Mouse (Mus musculus): ENCODE results near the gene Gzmm. TPM values are rescaled to one million over a fixed set of nuclear protein-coding genes. Genes with fewer than 3 reads are reported as not detected.
"Not testable (repeated sequence)": the region's sequence is repeated elsewhere in the genome, so short reads cannot be mapped to it uniquely, and the experiment has no call there.

The Gzmm gene
- total RNA-seq, 2 experiments from 2014 or later = 3.8 to 4.3 TPM

- intact Hi-C loops (cut with DNase I) = no loop called here
- peak; percentile 68 for DNase-seq
Measured at GRCm38 (mm10) chr10:79700676-79701075, 11.9 kb downstream of the Gzmm start.

- intact Hi-C loops (cut with DNase I) = no loop called here
Measured at GRCm38 (mm10) chr10:79701443-79702129, 12.8 kb downstream of the Gzmm start.

GRCm38 (mm10) chr10:79702970-79703369, 14.2 kb downstream of the Gzmm start:
- DNase-seq; intact Hi-C loops (cut with DNase I): not testable (repeated sequence)

More at GRCm38 (mm10) chr10:79701443-79702129, 12.8 kb downstream of the Gzmm start:
- peak; percentile 87 to 90 for DNase-seq

GRCm38 (mm10) chr10:79703541-79703940, 14.7 kb downstream of the Gzmm start:
- intact Hi-C loops (cut with DNase I) = no loop called here
- DNase-seq = no peak

- intact Hi-C loops (cut with DNase I) = no loop called here
Measured at GRCm38 (mm10) chr10:79704065-79704969, 15.5 kb downstream of the Gzmm start, which contains the start of gene Bsg. Gene Bsg (plus strand): TSS chr10:79704491.

GRCm38 (mm10) chr10:79704970-79705360, 16.1 kb downstream of the Gzmm start:
- intact Hi-C loops (cut with DNase I) = no loop called here
- no peak for DNase-seq

More at GRCm38 (mm10) chr10:79704065-79704969, 15.5 kb downstream of the Gzmm start, which contains the start of gene Bsg:
- peak; percentile 99 for DNase-seq

DNA sequence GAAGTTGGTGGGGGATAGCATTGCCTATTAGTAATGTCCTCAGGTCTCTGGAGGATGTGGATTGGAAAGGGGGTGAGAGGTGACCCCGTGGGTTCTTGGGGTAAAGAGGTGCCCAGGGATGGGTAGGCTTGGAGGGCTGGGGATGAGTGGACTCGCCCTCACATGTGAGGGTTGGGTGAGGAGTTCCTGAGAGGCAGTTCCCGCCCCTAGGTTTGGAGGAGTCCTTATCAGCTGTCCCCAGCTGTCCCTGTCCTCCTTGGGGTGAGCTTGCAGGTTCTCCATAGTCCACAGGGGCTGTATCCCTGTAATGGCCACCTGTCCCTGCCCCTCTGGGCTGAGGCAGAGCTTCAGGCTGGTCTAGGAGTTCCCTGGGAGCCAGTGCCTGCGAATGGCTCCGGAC, 17.1 kb downstream of the Gzmm start:
- intact Hi-C loops (cut with DNase I) = no loop called here
- DNase-seq = no peak

DNA sequence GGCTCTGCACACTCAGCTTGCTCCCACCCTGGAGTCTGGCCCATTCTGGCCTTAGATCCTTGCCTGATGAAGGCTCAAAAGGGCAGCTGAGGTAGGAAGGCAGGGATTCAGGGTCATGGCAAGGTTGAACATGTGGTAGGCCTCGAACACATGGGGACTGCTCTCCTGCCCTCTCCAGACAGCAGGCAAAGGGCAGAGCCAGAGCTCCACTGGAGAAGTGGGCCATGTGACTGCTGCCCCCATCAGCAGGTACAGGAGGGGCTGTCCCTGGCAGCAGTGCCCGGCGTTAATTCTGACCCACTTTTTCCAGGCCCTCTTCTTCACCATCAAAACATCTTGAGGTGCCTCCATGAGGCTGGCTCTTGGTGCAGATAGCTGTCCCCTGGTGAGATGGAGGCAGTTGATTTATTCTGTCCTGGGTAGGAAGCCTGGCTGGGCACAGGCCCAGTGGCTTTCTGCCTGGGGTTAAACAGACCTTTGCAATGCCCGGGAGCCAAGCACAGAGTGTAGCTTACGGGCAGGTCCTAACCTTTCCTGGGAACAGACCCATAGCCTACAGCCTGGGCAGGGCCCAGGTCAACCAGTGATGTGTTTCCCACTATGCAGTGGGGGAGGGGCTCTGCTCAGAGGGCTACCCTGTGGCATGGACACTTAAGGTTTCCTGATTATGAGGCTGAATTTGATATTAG, 17.7 kb downstream of the Gzmm start:
- no peak for DNase-seq
- intact Hi-C loops (cut with DNase I) = no loop called here

DNA sequence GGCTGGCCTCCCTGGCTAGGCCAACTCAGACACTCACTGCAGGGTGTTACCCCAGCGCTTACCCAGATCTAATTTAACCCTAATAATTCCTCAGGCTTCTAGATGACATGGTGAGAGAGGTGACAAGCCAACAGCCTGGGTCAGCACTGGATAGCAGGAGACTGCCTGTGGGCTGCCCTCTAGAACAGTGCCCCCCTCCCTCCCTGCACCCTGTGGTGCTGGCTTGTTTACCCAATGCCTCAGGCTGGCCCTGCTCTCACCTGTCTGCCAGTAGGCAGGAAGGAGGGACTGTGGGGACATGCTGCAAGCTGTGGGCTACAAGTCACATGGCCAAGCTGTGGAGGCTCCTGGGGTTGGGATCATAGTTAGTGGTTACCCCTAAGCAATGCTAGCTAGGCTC, 18.3 kb downstream of the Gzmm start:
- intact Hi-C loops (cut with DNase I) = no loop called here
- no peak for DNase-seq

GRCm38 (mm10) chr10:79707759-79708158, 18.9 kb downstream of the Gzmm start:
- intact Hi-C loops (cut with DNase I) = no loop called here
- DNase-seq = no peak

DNA sequence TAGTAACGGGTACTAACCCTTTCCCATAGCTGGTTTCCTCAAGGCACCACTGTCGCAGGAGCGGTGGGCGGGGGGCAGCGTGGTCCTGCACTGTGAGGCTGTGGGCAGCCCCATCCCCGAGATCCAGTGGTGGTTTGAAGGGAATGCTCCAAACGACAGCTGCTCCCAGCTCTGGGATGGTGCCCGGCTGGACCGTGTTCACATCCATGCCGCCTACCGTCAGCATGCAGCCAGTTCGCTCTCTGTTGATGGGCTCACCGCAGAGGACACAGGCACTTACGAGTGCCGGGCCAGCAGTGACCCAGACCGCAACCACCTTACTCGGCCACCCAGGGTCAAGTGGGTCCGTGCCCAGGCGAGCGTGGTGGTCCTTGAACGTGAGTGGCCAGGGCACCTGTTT, 19.8 kb downstream of the Gzmm start:
- DNase-seq = no peak
- intact Hi-C loops (cut with DNase I) = no loop called here

DNA sequence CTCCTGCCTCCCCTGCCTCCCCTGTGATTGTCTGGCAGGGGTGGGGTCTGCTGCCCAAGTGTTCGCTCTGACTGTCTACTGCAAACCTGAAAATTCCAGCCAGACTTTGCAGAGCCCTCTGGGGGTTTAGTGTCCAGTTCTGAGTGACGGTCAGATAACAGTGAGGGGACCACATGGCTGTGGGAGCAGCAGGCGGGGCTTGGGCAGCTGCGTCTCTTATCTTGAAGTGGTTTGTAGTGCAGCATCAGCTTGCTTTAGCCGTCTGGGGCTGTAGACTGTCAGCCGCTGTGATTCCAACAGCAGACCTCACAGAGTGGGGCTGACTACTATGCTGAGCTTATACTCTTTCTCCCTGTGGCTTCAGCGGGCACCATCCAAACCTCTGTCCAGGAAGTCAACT, 20.5 kb downstream of the Gzmm start:
- intact Hi-C loops (cut with DNase I) = no loop called here
- DNase-seq = no peak

- intact Hi-C loops (cut with DNase I) = no loop called here
- DNase-seq = no peak
Measured at GRCm38 (mm10) chr10:79712029-79712428, 23.2 kb downstream of the Gzmm start.

GRCm38 (mm10) chr10:79712499-79713126, 23.8 kb downstream of the Gzmm start:
- peak; percentile 83 to 92 for DNase-seq
- intact Hi-C loops (cut with DNase I) = no loop called here

DNA sequence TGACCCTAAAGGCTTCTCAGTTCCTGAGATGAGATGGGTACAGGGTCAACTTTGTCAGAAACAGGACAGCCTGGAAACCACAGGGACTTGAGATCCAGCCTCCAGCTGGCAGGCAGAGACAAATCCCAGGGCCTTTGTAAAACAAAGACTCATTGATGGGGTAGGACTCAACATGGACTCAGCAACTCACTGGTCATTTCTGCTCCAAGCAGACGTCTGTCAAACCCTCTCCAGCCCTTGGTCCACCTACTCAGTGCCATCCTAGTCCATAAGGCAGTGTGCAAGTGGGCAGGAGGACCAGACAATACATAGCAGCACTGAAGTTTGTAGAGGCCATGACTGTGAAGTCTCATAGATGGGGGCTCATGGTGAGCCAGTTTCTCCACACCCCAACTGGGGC, 24.3 kb downstream of the Gzmm start:
- intact Hi-C loops (cut with DNase I) = no loop called here
- no peak for DNase-seq

- intact Hi-C loops (cut with DNase I) = no loop called here
- DNase-seq = peak in 1 of 2 experiments; percentile 63
Measured at GRCm38 (mm10) chr10:79714996-79715395, 26.2 kb downstream of the Gzmm start.

DNA sequence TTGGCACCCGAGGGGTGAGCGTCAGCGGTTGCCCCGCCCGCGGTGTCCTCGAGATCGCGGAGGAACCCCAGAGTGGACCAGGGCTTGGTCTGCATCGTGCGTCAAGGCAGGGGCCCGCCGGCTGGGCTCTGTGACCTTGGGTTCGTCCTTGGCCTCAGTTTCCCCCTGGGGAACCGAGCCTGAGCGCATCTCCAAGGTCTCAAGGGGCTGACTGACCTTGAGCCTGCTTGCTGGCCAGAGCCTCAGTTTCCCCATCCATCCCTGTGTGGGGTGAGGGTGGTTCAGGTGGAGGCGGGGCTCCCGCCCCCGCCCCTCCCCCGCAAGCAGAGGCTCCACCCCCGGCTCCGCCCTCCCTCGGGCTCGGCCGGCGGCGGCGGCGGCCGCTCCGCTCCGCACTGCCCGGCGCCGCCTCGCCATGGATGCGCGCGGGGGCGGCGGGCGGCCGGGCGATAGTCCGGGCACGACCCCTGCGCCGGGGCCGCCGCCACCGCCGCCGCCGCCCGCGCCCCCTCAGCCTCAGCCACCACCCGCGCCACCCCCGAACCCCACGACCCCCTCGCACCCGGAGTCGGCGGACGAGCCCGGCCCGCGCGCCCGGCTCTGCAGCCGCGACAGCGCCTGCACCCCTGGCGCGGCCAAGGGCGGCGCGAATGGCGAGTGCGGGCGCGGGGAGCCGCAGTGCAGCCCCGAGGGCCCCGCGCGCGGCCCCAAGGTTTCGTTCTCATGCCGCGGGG, 27.6 kb downstream of the Gzmm start, which contains the start of gene Hcn2:
Gene Hcn2 (plus strand): TSS at position 381 of the 734 bp plus-strand sequence.
- intact Hi-C loops (cut with DNase I) = no loop called here
- no peak for DNase-seq

DNA sequence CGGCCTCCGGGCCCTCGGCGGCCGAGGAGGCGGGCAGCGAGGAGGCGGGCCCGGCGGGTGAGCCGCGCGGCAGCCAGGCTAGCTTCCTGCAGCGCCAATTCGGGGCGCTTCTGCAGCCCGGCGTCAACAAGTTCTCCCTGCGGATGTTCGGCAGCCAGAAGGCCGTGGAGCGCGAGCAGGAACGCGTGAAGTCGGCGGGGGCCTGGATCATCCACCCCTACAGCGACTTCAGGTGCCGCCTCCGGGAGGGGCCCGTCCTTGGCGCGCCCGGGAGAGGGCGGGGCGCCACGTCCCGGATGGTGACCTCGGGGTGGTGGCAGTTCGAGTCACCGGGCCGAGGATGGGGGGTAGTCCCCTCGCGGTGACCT, 28.2 kb downstream of the Gzmm start:
- intact Hi-C loops (cut with DNase I) = no loop called here
- peak in 1 of 2 experiments; percentile 42 for DNase-seq

GRCm38 (mm10) chr10:79717640-79718357, 29.0 kb downstream of the Gzmm start:
- intact Hi-C loops (cut with DNase I) = no loop called here
- peak; percentile 85 to 90 for DNase-seq
